Mouse (Mus musculus) cerebellum, postnatal 25 days (tissue): Measurements from ENCODE around the gene Atpif1.

ENCODE experiments used
- DNase-seq, 2 experiments: peaks; one replicate each; pipeline ENCODE4 v3.0.0; 2021; ENCODE audit warnings: mixed read lengths in 2 of 2

Atpif1 gene

GRCm38 (mm10) chr4:132524808-132525207 is 8.7 kb downstream of the Atpif1 start:
- DNase-seq = no peak

- DNase-seq = no peak
These were observed 9.1 kb downstream of the Atpif1 start for GRCm38 (mm10) chr4:132524321-132524741.

DNA sequence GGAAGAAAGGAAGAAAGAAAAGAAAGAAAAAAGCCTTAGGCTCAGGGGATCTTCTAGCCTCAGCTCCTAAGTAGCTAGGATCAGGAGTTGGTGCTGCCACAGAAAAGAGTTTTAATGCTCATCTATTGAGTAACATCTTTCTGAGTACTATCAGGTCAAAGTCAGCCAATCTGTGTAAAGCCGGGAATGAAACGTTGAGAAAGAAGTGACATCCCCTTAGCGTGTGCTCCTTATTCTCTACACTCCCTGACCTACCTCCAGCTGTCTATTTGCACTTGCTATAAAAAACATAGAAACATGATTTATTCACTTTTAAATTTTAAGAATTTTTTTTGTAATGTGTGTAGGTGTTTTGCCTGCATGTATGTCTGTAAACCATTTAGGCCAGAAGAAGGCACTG is 14.3 kb downstream of the Atpif1 start:
- DNase-seq = no peak

DNA sequence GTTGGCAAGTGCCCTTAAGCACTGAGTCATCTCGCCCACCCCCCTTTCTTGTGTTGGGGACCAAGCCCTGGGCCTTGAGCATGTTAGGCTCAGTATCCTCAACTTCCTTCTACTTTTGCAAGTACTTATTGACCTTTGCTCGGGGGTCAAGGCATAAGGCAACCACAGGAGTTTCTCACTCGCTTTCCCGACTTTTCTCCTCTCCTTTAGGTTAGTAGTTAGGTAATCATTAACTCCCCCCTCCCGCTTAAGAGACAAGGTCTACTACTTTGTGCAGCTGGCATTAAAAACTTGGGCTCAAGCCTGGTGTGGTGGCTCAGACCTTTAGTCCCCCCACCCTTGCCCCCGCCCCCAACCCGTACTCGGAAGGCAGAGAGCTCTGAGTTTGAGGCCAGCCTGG is 15.4 kb downstream of the Atpif1 start:
- no peak for DNase-seq

DNA sequence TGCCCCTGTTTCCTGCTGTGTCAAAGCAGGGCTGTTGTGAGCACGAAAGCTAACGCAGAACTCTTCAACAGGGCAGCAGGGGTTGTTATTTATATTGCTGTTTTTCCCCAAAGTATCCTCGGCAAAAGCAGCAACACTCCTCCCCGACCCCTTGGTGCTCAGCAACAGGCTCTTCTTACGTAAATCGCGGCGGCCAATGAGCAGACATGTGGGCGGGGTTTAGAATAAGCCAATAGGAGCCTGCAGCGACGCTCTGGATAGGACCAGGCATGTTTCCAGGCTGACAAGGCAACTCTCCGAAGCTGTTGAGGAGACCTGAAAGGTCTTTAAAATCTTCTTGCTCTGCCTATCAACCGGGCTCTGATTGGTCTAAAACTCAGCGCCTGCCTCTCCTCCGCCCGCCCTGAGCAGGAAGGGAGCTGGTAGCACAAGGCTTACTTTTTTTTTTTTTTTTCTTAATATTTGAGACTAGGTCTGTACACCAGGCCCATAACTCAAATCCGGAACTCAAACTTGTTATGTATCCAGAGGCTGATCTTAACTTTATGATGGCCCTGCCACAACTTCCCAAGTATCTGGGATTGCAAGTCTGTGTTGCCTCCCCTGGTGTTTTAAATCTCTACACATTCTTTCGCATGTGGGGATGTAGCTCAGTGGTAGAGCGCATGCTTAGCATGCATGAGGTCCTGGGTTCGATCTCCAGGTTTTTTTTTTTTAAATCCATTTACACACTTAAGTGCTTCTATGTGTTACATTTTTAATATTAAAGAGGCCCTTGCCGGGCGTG is 17.9 kb downstream of the Atpif1 start:
- peak; percentile 80 to 90 for DNase-seq

DNA sequence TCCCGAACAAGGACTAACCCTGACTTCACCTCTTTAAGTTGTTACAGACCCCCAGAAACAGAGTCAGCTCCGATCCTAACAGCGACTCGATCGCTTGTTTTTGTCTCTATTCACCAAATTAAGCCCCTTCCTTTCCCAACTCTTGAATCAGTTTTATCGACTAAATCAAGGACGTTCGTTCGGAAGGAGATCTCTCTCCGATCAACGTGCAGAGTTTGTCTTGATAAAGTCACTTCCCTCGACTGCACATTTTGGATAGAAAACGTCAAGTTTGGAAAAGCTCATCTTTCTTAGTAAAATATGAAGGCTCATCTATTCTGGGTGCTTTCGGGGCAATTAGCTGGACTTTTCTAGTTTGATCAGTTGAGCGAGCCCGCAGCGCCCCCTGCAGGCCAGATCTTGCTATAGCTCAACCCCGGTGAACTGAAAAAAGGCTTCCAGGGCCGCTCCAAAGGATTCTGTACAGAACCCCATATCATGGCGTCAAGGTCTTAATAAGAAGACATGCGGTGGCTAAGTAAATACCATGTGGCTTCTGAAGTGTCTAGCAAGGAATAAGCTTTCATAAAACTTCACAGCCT is 18.8 kb downstream of the Atpif1 start:
- DNase-seq = peak; percentile 90 to 91

DNA sequence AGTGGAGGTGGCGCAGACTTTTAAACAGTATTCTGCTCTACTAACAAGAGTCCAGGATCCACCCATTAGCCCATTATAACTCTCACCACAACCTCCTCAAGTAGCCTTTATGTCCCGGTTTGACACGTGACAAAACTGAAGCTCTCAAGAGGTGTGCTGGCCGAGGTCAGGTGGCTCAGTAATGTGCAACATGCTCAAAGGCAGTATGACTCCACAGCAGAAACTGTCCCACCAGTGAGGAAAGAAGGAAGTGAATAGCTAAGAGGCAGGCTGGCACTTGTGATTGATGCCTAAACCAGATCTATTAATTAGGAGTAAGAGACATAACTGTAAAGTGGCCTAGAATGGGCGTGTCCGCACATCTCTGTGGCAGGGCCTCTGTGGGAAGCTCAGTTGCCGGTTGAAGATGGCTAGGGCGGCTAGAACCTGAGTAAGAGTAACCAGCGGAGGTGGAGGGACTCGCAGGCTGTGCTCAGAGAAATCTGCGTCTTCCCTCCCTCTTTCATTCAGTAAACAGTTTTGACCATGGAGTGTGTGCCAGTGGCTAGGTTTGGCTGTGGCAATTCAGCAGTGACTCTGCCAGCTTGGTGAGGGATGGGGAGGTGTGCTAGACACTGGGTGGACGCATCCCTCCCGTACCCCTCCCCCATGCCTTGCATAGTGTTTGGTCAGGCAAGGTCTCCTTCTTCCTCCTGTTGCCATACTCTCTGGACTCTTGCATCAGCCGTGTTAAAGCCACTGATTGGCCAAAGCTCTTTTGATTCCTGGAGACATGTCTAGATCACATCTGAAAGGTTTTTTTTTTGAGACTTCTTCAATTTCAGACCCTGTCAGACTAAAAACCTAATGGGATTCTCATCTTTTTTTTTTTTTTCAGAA is 19.8 kb downstream of the Atpif1 start:
- DNase-seq = no peak

GRCm38 (mm10) chr4:132512080-132512479 is 21.4 kb downstream of the Atpif1 start:
- DNase-seq = no peak

DNA sequence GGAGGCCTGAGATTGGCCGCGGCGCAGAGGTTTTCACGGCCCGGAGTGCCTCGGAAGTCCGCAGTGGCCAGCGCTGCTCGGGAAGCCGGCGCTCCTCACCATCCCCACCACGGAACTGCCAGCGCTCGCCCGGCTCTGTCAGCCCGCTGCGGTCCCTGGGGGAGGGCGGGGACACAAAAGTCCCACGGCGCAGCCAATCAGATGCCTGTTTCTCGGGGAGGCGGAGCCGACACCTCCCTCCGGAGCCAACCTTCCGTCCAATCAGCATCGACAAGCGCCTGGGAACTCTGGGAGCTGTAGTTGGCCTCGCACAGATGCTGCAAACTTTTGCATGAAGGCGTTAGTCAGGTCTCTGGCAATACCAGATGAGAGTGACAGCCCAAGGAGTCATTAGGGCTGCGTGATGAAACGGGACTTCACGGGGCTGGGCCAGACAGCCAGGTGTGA is 23.1 kb downstream of the Atpif1 start, which contains the start of gene Sesn2:
Gene Sesn2 (minus strand): TSS at position 150 of the 447 bp plus-strand sequence.
- DNase-seq = peak; percentile 95 to 97

GRCm38 (mm10) chr4:132509621-132510296 is 23.7 kb downstream of the Atpif1 start:
- peak; percentile 62 to 70 for DNase-seq

- DNase-seq = no peak
These were observed 26.2 kb downstream of the Atpif1 start for GRCm38 (mm10) chr4:132507210-132507609.

- no peak for DNase-seq
These were observed 27.2 kb downstream of the Atpif1 start for GRCm38 (mm10) chr4:132506250-132506649.

DNA sequence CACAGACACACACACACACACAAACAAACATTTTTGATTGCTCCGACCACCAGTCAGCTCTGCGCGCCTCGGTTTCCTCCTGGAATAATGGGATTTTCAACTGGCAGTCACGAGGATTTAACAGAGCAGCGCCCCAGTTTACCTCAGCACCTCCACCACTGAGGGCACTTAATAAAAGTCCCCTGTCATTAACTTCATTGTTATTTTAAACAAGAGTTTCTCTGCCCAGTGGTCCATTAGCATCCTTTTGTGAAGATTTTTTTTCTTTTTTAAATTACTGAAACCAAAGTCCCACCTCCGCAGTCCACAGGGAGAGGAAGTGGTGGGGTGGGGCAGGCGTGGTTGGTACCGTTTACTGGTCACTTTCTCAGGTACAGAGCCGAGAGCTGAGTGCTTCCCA is 27.7 kb downstream of the Atpif1 start:
- no peak for DNase-seq

GRCm38 (mm10) chr4:132505034-132505738 is 28.3 kb downstream of the Atpif1 start:
- no peak for DNase-seq

DNA sequence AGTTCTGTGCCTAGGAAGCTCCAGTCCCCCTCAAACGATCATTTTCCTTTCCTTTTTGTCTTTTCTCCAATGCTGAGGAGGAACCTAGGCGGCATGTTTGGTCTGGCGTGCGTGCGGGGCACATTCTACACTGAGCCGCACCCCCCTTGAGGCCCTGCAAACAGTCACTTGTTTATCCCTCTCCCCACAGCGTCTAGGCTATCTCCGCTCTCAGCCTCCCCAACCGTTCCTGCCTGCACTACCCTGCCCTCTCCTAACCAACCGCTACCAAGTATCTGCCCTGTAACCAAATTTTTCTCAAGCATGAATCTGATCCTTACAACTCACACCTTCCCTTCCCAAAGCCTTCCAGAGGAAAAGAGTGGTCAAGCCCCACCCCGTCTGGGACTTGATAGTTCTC is 30.1 kb downstream of the Atpif1 start:
- DNase-seq = no peak

DNA sequence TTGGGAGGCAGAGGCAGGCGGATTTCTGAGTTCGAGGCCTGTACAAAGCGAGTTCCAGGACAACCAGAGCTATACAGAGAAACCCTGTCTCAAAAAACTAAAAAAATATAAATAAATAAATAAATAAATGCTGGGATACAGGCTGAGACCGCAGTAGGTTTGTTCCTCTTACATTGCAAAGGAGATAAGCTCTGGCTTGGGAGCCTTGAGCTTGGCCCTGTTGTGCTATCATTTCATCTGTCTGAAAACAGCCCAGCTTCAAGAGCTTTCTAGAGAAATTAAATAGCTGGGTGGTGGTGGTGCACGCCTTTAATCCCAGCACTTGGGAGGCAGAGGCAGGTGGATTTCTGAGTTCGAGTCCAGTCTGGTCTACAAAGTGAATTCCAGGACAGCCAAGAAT is 31.8 kb downstream of the Atpif1 start:
- DNase-seq = no peak

DNA sequence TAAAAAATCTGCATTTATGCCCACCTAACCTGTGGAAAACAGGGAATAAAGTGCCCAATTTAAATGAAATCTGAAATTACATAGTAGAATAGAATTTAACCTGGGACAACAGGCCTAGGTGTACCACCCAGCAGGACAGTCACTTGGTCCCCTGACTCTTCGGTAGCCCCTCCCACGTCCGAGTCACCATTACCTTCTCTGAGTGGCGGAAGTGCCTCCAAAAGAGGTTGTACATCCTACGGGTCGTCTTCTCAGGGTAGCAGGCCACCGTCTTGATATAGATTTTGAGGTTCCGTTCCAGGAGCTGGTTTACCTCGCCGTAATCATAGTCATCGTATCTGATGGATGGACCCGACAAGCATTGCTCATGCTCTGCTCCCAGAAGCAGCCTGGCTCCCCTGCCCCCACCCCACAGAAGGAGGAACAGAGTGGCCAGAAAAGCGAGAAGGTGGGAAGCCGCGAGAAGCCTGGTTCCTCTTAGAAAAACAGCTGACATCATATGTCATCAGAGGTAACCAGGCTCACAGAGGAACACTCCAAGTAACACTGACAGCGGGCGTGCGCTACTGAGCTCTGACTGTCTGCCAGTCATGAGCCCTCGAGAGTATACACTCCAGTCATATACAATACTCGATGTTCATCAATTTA is 39.1 kb downstream of the Atpif1 start:
- DNase-seq = no peak

GRCm38 (mm10) chr4:132492178-132493060 is 41.0 kb downstream of the Atpif1 start:
- peak; percentile 50 to 65 for DNase-seq

DNA sequence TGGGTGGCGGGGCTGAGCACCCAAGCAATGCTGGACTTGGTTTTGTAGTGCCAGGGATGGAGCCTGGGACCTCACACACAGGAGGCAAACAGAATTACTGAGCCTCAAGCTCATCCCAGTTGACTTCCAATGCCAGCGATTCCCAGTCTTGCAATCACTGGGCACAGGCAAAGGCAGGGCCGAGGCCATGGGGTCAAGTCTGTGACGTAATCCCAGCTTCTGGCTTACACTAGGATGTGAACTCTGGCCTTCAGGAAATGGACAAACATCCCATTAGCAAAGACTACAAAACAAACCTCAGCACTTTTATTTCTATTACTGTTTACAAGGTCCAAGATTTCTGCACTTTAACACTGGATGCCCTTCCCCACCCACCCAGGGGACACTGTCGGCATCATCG is 41.7 kb downstream of the Atpif1 start:
- no peak for DNase-seq

- DNase-seq = no peak
These were observed 42.4 kb downstream of the Atpif1 start for GRCm38 (mm10) chr4:132491057-132491456.
